Mouse (Mus musculus) midbrain, embryonic 11.5 days (tissue): ENCODE data around the gene Tspan5. TPM values are rescaled to one million over a fixed set of nuclear protein-coding genes. Genes with fewer than 3 reads are reported as not detected.

Experiments used
- ATAC-seq: fragments of 200-750 bp; cut with Nextera tagmentation; 2 replicates; pipeline ENCODE4 v1.8.0; 2017; ENCODE audit warnings: moderate TSS enrichment, moderate library complexity; ENCODE audit not compliant: low FRiP score
- DNase-seq: peaks from one replicate; pipeline ENCODE4 v3.0.0; 2015; ENCODE audit warnings: low spot score; ENCODE audit errors: missing footprints
- H3K27ac ChIP-seq: fragments of 300-500 bp; sonication (generic); 2 replicates; pipeline ENCODE4 v1.5.1; 2014; ENCODE audit warnings: low read depth, low read length
- H3K27me3 ChIP-seq: fragments of 300-500 bp; sonication (generic); 2 replicates; pipeline ENCODE4 v1.6.1; 2014; ENCODE audit warnings: mild to moderate bottlenecking, low read length, moderate library complexity, mixed read lengths; ENCODE audit not compliant: control insufficient read depth, insufficient read depth
- H3K36me3 ChIP-seq: fragments of 300-500 bp; sonication (generic); 2 replicates; pipeline ENCODE4 v1.6.1; 2014; ENCODE audit warnings: mild to moderate bottlenecking, low read length, moderate library complexity, mixed read lengths; ENCODE audit not compliant: control insufficient read depth, insufficient read depth
- H3K4me1 ChIP-seq: fragments of 300-500 bp; sonication (generic); 2 replicates; pipeline ENCODE4 v1.6.1; 2014; ENCODE audit warnings: low read length; ENCODE audit not compliant: control insufficient read depth, insufficient read depth
- H3K4me2 ChIP-seq: fragments of 300-500 bp; sonication (generic); 2 replicates; pipeline ENCODE4 v1.6.1; 2014; ENCODE audit warnings: mild to moderate bottlenecking, moderate library complexity
- H3K4me3 ChIP-seq: fragments of 300-500 bp; sonication (generic); 2 replicates; pipeline ENCODE4 v1.5.1; 2014; ENCODE audit warnings: low read depth, low read length
- H3K9ac ChIP-seq: fragments of 300-500 bp; sonication (generic); 2 replicates; pipeline ENCODE4 v1.6.1; 2014; ENCODE audit warnings: low read length
- H3K9me3 ChIP-seq: fragments of 300-500 bp; sonication (generic); 2 replicates; pipeline ENCODE4 v1.6.1; 2016; ENCODE audit warnings: low read length; ENCODE audit not compliant: control insufficient read depth
- WGBS: fragments of 180-500 bp; shearing (Covaris S2); extraction: QIAGEN DNeasy Blood & Tissue Kit; methylation state at CpG from one replicate; pipeline ENCODE4 v1.1.7; 2014; 5-methylcytosine and 5-hydroxymethylcytosine counted together
- polyA plus RNA-seq: library from polyadenylated mRNA; unstranded; fragments of >200 nt; fragmentation: Nextera tagmentation; extraction: Ambion mirVana; gene quantifications from 2 replicates; pipeline ENCODE4 v1.2.1, GENCODE M21; 2014

Gene Tspan5
- polyA plus RNA-seq, 1 experiment from 2014 or later, result 46.6 TPM

DNA sequence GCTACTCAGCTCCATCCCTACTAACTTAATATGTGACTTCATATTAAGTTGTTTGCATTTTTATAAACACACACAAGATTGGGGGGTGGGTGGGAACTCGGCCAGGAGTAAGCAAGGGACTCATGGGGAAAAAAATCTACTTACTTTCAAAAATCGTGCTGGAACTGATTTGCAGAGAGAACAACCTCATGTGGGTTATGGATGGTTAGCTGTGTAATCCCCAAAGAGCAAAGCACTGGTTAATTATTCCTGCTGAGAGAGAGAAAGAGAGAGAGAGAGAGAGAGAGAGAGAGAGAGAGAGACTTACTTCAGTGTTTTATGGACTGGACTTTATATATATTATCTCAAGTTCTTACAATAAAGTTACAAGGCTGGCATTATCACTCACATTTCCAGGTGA, 27.2 kb upstream of the Tspan5 start:
- H3K9ac ChIP-seq, result no peak overlapping the region
- H3K4me3 ChIP-seq, result no peak overlapping the region
- H3K4me2 ChIP-seq, result no peak overlapping the region
- no peaks in the 10 kb centered on the region for H3K9me3 ChIP-seq
- no peaks in the 10 kb centered on the region for H3K27me3 ChIP-seq
- no peak for DNase-seq
- no peaks in the 10 kb centered on the region for H3K4me1 ChIP-seq
- 58% methylated on average over 2 of the region's 2 CpGs for WGBS
- H3K27ac ChIP-seq, result no peak overlapping the region
- no peak for ATAC-seq
- H3K36me3 ChIP-seq, result no peaks in the 10 kb centered on the region

DNA sequence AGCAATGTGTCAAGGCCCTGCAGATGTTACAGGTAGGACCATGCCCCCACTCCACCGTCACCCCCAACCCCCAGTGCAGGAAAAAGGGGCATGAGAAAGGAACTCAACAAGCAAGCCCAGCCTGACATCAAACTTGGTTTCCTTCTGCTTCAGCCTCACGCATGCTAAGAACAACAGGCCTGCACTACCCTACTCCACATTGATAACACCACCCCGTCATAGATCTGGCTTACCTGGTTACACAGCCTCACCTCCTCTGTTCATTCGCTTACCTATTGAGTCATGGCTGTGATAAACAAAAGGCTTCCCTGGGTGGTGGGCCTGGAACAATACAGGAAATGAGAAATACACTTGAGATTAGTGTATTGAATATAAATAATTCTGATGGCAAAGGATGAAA, 26.8 kb upstream of the Tspan5 start:
- Histone ChIP-seq H3K27me3 (no peaks in the 10 kb centered on the region), H3K4me1 (no peaks in the 10 kb centered on the region), H3K9me3 (no peaks in the 10 kb centered on the region), H3K9ac (no peak overlapping the region), H3K4me2 (no peak overlapping the region), H3K27ac (no peak overlapping the region), H3K36me3 (no peaks in the 10 kb centered on the region), H3K4me3 (no peak overlapping the region)
- ATAC-seq (no peak), DNase-seq (no peak)
- 84% methylated on average over 4 of the region's 4 CpGs for WGBS

DNA sequence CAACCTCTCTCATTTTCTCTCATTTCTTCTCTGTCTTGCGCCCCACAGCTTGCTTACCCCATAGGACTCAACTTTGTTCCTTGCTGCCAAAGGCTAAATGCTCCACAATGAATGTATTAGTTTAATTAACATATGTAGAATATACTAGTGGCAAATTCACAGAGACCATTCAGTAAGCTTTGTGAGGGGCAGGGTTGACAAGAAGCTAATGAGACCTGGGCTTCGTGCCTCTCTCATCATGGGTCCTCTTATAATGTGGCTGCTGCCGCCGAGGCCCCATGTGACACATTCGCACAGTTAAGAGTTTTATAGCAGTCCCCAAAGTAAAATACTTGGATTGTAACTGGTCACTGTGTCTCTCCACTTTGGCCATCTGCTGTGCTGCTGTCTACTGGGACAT, 25.0 kb upstream of the Tspan5 start:
- ATAC-seq (no peak), DNase-seq (no peak)
- Histone ChIP-seq H3K36me3 (no peaks in the 10 kb centered on the region), H3K27ac (no peak overlapping the region), H3K4me3 (no peak overlapping the region), H3K9ac (no peak overlapping the region), H3K4me1 (no peaks in the 10 kb centered on the region), H3K27me3 (no peaks in the 10 kb centered on the region), H3K4me2 (no peak overlapping the region), H3K9me3 (no peaks in the 10 kb centered on the region)
- 92% methylated on average over 5 of the region's 5 CpGs for WGBS

DNA sequence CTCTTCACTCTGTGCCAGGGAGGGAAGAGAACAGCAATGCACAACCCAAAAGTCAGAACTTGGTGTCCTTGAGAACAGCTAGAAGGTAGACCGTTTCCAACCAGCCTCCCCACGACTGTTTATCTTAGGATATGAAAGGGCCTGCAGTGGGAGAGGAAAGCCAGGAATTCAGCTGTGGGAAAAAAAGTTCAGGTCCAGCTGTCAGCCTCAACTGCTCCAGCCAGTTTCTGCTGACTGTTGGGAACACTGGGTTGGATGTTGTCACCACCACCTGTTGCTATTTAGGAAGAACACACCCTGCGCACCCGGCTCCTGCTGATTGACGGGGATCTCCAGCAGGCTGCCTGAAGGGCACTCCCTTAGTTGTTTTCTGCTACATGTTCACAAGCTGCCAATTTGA, 19.8 kb upstream of the Tspan5 start:
- no peak overlapping the region for H3K9ac ChIP-seq
- no peaks in the 10 kb centered on the region for H3K36me3 ChIP-seq
- ATAC-seq (no peak), DNase-seq (peak; percentile 71)
- no peaks in the 10 kb centered on the region for H3K4me1 ChIP-seq
- H3K4me3 ChIP-seq, result no peak overlapping the region
- H3K9me3 ChIP-seq, result no peaks in the 10 kb centered on the region
- 86% methylated on average over 5 of the region's 5 CpGs for WGBS
- no peak overlapping the region for H3K27ac ChIP-seq
- H3K4me2 ChIP-seq, result no peak overlapping the region
- no peaks in the 10 kb centered on the region for H3K27me3 ChIP-seq

DNA sequence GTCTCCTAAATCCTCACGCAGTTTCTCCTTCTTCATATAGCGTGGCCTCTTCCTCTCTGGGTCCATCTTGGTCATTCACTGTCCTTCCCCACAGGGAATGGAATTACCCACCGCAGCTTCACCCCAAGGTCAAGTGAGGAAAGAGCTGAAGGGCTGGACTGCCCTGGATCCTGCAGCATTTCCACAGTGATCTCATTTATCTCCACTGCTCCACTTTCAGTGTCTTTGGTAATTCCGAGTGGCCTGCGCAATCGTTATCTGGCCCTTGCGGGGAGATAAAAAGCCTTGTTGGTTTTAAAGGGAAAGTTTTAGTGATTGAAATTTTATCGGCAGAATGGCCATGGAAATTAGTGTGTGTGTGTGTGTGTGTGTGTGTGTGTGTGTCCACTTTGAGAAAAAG, 14.4 kb upstream of the Tspan5 start:
- ATAC-seq, result no peak
- no peaks in the 10 kb centered on the region for H3K36me3 ChIP-seq
- no peak overlapping the region for H3K4me3 ChIP-seq
- H3K9ac ChIP-seq, result no peak overlapping the region
- DNase-seq, result peak; percentile 12
- H3K9me3 ChIP-seq, result no peaks in the 10 kb centered on the region
- no peak overlapping the region for H3K27ac ChIP-seq
- no peak overlapping the region for H3K4me2 ChIP-seq
- no peaks in the 10 kb centered on the region for H3K4me1 ChIP-seq
- H3K27me3 ChIP-seq, result no peaks in the 10 kb centered on the region
- WGBS, result 90% methylated on average over 8 of the region's 8 CpGs

DNA sequence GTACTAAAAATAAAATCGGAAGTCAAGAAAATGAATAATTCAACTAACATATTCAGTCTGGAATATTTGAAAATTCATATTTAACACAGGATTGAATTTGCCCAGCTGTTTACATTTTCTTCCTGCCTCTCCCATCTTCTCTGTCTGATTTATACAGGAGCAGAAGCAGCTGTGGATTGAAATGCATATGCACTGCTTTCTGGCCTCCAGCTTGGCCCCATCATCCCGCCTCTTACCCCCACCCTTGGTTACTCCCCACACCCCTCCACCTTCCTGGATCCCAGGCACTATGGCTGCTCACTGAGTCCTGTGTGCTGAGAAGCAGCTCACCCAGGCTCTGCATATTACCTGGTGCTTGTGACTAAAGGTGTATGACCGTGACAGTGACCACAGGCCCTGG, 13.2 kb upstream of the Tspan5 start:
- DNase-seq (no peak), ATAC-seq (no peak)
- no peaks in the 10 kb centered on the region for H3K36me3 ChIP-seq
- H3K4me2 ChIP-seq, result no peak overlapping the region
- 84% methylated on average over 3 of the region's 3 CpGs for WGBS
- no peak overlapping the region for H3K27ac ChIP-seq
- no peak overlapping the region for H3K9ac ChIP-seq
- no peak overlapping the region for H3K4me3 ChIP-seq
- no peaks in the 10 kb centered on the region for H3K27me3 ChIP-seq
- H3K9me3 ChIP-seq, result no peaks in the 10 kb centered on the region
- H3K4me1 ChIP-seq, result no peaks in the 10 kb centered on the region

DNA sequence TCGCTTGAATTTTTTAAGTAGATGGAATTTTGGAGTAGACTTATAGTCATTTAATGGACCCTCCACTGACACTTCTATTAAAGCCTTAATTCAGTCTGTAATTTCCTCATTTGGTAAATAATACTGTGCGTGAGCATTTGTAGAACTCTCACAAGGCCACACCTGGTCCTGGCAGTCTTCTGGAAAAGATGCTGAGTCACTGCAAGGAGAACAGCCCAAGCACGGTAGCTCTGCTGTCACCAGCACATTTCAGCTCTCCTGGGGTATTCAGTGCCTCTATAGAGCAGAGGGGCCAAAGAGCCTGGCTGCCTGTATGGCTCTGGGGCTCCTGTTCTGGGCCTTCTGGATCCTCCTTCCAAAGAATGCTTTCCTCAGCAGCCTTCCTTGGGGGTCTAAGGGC, 11.2 kb upstream of the Tspan5 start:
- Histone ChIP-seq H3K9ac (no peak overlapping the region), H3K4me3 (no peak overlapping the region), H3K27ac (no peak overlapping the region), H3K27me3 (no peaks in the 10 kb centered on the region), H3K36me3 (no peaks in the 10 kb centered on the region), H3K4me1 (no peaks in the 10 kb centered on the region), H3K4me2 (no peak overlapping the region), H3K9me3 (no peaks in the 10 kb centered on the region)
- DNase-seq, result peak; percentile 44
- no peak for ATAC-seq
- WGBS, result 69% methylated on average over 3 of the region's 3 CpGs

DNA sequence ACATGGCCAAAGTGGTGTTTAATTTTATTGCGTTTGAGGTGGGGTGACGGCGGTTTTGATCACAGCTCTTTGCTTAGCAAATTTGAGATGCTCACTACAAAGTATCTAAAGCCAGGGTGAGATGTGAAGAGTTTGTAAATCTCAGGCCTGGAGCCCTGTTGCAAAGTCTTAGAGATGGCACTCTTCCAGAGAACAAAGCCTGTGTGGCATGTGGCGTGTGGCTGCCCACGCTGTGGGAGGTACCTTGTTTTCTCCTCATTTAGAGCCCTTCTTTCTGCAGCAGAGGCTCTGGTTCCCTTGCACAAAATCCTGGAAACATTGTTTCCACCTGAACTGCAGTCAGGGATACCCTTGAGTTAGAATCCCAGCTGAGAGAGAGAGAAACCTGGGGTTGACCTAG, 6.2 kb upstream of the Tspan5 start:
- Histone ChIP-seq H3K4me2 (no peak overlapping the region), H3K4me3 (no peak overlapping the region), H3K9ac (no peak overlapping the region), H3K36me3 (no peaks in the 10 kb centered on the region), H3K4me1 (no peaks in the 10 kb centered on the region), H3K27me3 (peaks cover 2% of the 10 kb centered on the region; the same call in 1 of the 2 replicates), H3K27ac (no peak overlapping the region), H3K9me3 (no peaks in the 10 kb centered on the region)
- WGBS, result 96% methylated on average over 5 of the region's 5 CpGs
- ATAC-seq (no peak), DNase-seq (no peak)

DNA sequence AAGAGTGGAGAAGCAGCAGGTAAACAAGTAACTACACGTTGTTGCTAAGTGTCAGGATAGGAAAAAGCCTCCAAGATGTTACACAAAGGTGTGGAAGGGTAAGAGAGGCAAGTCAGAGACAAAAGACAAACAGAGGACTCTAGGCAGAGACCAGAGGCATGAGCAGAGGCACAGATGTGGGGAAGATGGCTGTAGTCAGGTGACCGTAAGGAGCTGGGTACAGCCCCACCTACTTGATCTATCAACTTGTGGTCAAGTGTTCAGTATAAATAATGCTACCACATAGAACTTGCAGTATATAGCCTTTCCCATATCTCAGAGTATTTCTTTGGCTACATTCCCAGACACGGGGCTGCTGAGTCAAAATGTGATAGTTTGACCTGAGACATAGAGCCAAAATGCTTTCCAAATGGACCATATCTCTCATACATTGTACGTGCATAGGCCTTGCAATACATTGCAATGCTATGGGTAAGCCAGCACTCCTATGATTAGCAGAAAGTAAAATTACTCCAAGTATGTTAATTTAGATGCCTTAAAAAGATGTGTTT, 2.8 kb upstream of the Tspan5 start:
- no peak overlapping the region for H3K27ac ChIP-seq
- H3K4me2 ChIP-seq, result no peak overlapping the region
- H3K4me3 ChIP-seq, result no peak overlapping the region
- H3K9ac ChIP-seq, result no peak overlapping the region
- no peaks in the 10 kb centered on the region for H3K36me3 ChIP-seq
- peaks cover 8% of the 10 kb centered on the region; the same call in 1 of the 2 replicates for H3K27me3 ChIP-seq
- no peaks in the 10 kb centered on the region; the same call in 1 of the 2 replicates for H3K4me1 ChIP-seq
- no peak for DNase-seq
- ATAC-seq, result no peak
- WGBS, result 88% methylated on average over 4 of the region's 4 CpGs
- no peaks in the 10 kb centered on the region for H3K9me3 ChIP-seq
